Mouse (Mus musculus) midbrain, embryonic 16.5 days (tissue): Measurements from ENCODE around the gene Mptx2. TPM values are rescaled to one million over a fixed set of nuclear protein-coding genes. Genes with fewer than 3 reads are reported as not detected.

ENCODE experiments used
- ATAC-seq: fragments of 200-750 bp; cut with Nextera tagmentation; 2 replicates; pipeline ENCODE4 v1.8.0; 2017; ENCODE audit warnings: moderate TSS enrichment
- H3K27ac ChIP-seq: fragments of 300-500 bp; sonication (generic); 2 replicates; pipeline ENCODE4 v1.5.1; 2014; ENCODE audit warnings: mild to moderate bottlenecking, low read length, mixed read lengths
- H3K27me3 ChIP-seq: fragments of 300-500 bp; sonication (generic); 2 replicates; pipeline ENCODE4 v1.6.1; 2014; ENCODE audit warnings: low read depth, low read length, mixed read lengths; ENCODE audit not compliant: control insufficient read depth, insufficient read depth
- H3K36me3 ChIP-seq: fragments of 300-500 bp; sonication (generic); 2 replicates; pipeline ENCODE4 v1.6.1; 2014; ENCODE audit warnings: mild to moderate bottlenecking, low read length, moderate library complexity, mixed read lengths; ENCODE audit not compliant: control insufficient read depth, insufficient read depth
- H3K4me1 ChIP-seq: fragments of 300-500 bp; sonication (generic); 2 replicates; pipeline ENCODE4 v1.6.1; 2014; ENCODE audit warnings: mild to moderate bottlenecking, low read length, mixed read lengths; ENCODE audit not compliant: control insufficient read depth, insufficient read depth
- H3K4me2 ChIP-seq: fragments of 300-500 bp; sonication (generic); 2 replicates; pipeline ENCODE4 v1.6.1; 2014; ENCODE audit warnings: mild to moderate bottlenecking, low read length, mixed read lengths
- H3K4me3 ChIP-seq: fragments of 300-500 bp; sonication (generic); 2 replicates; pipeline ENCODE4 v1.5.1; 2014; ENCODE audit warnings: low read depth, mild to moderate bottlenecking, low read length, moderate library complexity, mixed read lengths
- H3K9ac ChIP-seq: fragments of 300-500 bp; sonication (generic); 2 replicates; pipeline ENCODE4 v1.6.1; 2014; ENCODE audit warnings: low read depth, low read length, mixed read lengths
- H3K9me3 ChIP-seq: fragments of 300-500 bp; sonication (generic); replicated peaks from 2 replicates; pipeline ENCODE4 v1.6.1; 2014; ENCODE audit warnings: mild to moderate bottlenecking, low read length, mixed read lengths; ENCODE audit not compliant: control insufficient read depth, poor library complexity, severe bottlenecking
- WGBS: fragments of 180-500 bp; shearing (Covaris S2); extraction: QIAGEN DNeasy Blood & Tissue Kit; methylation state at CpG from one replicate; pipeline ENCODE4 v1.1.7; 2014; 5-methylcytosine and 5-hydroxymethylcytosine counted together
- polyA plus RNA-seq: library from polyadenylated mRNA; unstranded; fragments of >200 nt; fragmentation: Nextera tagmentation; extraction: Ambion mirVana; gene quantifications from 2 replicates; pipeline ENCODE4 v1.2.1, GENCODE M21; 2015

Mptx2 gene
- polyA plus RNA-seq: not detected in 2 replicates

- no peak for ATAC-seq
- 81% methylated on average over 3 of the region's 3 CpGs for WGBS
- Histone ChIP-seq H3K4me1 (no peaks in the 10 kb centered on the region), H3K4me3 (no peak within 1 kb of the TSS), H3K27ac (no peak within 1 kb of the TSS), H3K9ac (no peak within 1 kb of the TSS), H3K4me2 (no peak within 1 kb of the TSS), H3K9me3 (no peaks in the 10 kb centered on the region), H3K36me3 (no peaks in the 10 kb centered on the region), H3K27me3 (no peaks in the 10 kb centered on the region)
Measured at GRCm38 (mm10) chr1:173277677-173278076, at the start of gene Mptx2. TSS of gene Mptx2 (minus strand) at chr1:173277777.

GRCm38 (mm10) chr1:173326552-173326951 lies 49.0 kb upstream of the Mptx2 start:
- Histone ChIP-seq H3K4me3 (no peak overlapping the region), H3K4me1 (0 out of 2 replicates have a peak, but pooled peaks cover 6% of the 10 kb centered on the region), H3K27ac (no peak overlapping the region), H3K9me3 (no peaks in the 10 kb centered on the region), H3K36me3 (no peaks in the 10 kb centered on the region), H3K27me3 (no peaks in the 10 kb centered on the region), H3K4me2 (no peak overlapping the region), H3K9ac (no peak overlapping the region)
- WGBS: 55% methylated on average over 1 of the region's 1 CpGs
- no peak for ATAC-seq

GRCm38 (mm10) chr1:173325395-173325794 lies 47.8 kb upstream of the Mptx2 start:
- no peak overlapping the region for H3K27ac ChIP-seq
- no peaks in the 10 kb centered on the region for H3K27me3 ChIP-seq
- H3K9me3 ChIP-seq: no peaks in the 10 kb centered on the region
- H3K4me3 ChIP-seq: no peak overlapping the region
- 0 out of 2 replicates have a peak, but pooled peaks cover 6% of the 10 kb centered on the region for H3K4me1 ChIP-seq
- H3K36me3 ChIP-seq: no peaks in the 10 kb centered on the region
- no peak for ATAC-seq
- no peak overlapping the region for H3K4me2 ChIP-seq
- H3K9ac ChIP-seq: no peak overlapping the region
- WGBS: 85% methylated on average over 1 of the region's 1 CpGs

- Histone ChIP-seq H3K27ac (no peak overlapping the region), H3K9ac (no peak overlapping the region), H3K27me3 (no peaks in the 10 kb centered on the region), H3K4me2 (no peak overlapping the region), H3K9me3 (no peaks in the 10 kb centered on the region), H3K4me1 (0 out of 2 replicates have a peak, but pooled peaks cover 6% of the 10 kb centered on the region), H3K4me3 (no peak overlapping the region), H3K36me3 (no peaks in the 10 kb centered on the region)
- WGBS: 64% methylated on average over 4 of the region's 4 CpGs
- no peak for ATAC-seq
Measured at GRCm38 (mm10) chr1:173324961-173325360, 47.4 kb upstream of the Mptx2 start.

- no peaks in the 10 kb centered on the region for H3K27me3 ChIP-seq
- ATAC-seq: no peak
- H3K9ac ChIP-seq: no peak overlapping the region
- 0 out of 2 replicates have a peak, but pooled peaks cover 2% of the 10 kb centered on the region for H3K4me1 ChIP-seq
- no peaks in the 10 kb centered on the region for H3K36me3 ChIP-seq
- no peaks in the 10 kb centered on the region for H3K9me3 ChIP-seq
- H3K4me3 ChIP-seq: no peak overlapping the region
- no peak overlapping the region for H3K27ac ChIP-seq
- no peak overlapping the region for H3K4me2 ChIP-seq
- 33% methylated on average over 5 of the region's 5 CpGs for WGBS
Measured at GRCm38 (mm10) chr1:173323839-173324585, 46.4 kb upstream of the Mptx2 start.

GRCm38 (mm10) chr1:173322249-173322627 lies 44.7 kb upstream of the Mptx2 start:
- H3K36me3 ChIP-seq: no peaks in the 10 kb centered on the region
- no peaks in the 10 kb centered on the region for H3K4me1 ChIP-seq
- no peak overlapping the region for H3K4me2 ChIP-seq
- H3K27ac ChIP-seq: no peak overlapping the region
- H3K4me3 ChIP-seq: no peak overlapping the region
- no peak for ATAC-seq
- no peak overlapping the region for H3K9ac ChIP-seq
- H3K27me3 ChIP-seq: no peaks in the 10 kb centered on the region
- H3K9me3 ChIP-seq: no peaks in the 10 kb centered on the region
- 65% methylated on average over 6 of the region's 6 CpGs for WGBS

GRCm38 (mm10) chr1:173321593-173322248 lies 44.1 kb upstream of the Mptx2 start:
- ATAC-seq: 0 out of 2 replicates have a peak, but pooled peaks have one; percentile 48
- WGBS: 59% methylated on average over 8 of the region's 8 CpGs
- H3K27me3 ChIP-seq: no peaks in the 10 kb centered on the region
- no peak overlapping the region for H3K4me2 ChIP-seq
- no peak overlapping the region for H3K4me3 ChIP-seq
- no peak overlapping the region for H3K9ac ChIP-seq
- no peak overlapping the region for H3K27ac ChIP-seq
- H3K4me1 ChIP-seq: no peaks in the 10 kb centered on the region
- H3K9me3 ChIP-seq: no peaks in the 10 kb centered on the region
- no peaks in the 10 kb centered on the region for H3K36me3 ChIP-seq

- no peaks in the 10 kb centered on the region for H3K36me3 ChIP-seq
- WGBS: 92% methylated on average over 2 of the region's 2 CpGs
- no peak overlapping the region for H3K4me3 ChIP-seq
- no peak overlapping the region for H3K9ac ChIP-seq
- H3K4me1 ChIP-seq: no peaks in the 10 kb centered on the region
- no peak overlapping the region for H3K4me2 ChIP-seq
- no peaks in the 10 kb centered on the region for H3K27me3 ChIP-seq
- no peak overlapping the region for H3K27ac ChIP-seq
- no peaks in the 10 kb centered on the region for H3K9me3 ChIP-seq
- no peak for ATAC-seq
Measured at GRCm38 (mm10) chr1:173317925-173318477, 40.4 kb upstream of the Mptx2 start.

GRCm38 (mm10) chr1:173315725-173316124 lies 38.1 kb upstream of the Mptx2 start:
- WGBS: 95% methylated on average over 3 of the region's 3 CpGs
- ATAC-seq: no peak
- Histone ChIP-seq H3K9me3 (no peaks in the 10 kb centered on the region), H3K4me3 (no peak overlapping the region), H3K36me3 (no peaks in the 10 kb centered on the region), H3K4me2 (no peak overlapping the region), H3K4me1 (no peaks in the 10 kb centered on the region), H3K27ac (no peak overlapping the region), H3K9ac (no peak overlapping the region), H3K27me3 (no peaks in the 10 kb centered on the region)
